Mouse (Mus musculus) lung, postnatal 14 days (tissue): ENCODE results near the gene Zfp362.
A peak's percentile ranks its signal among the peaks of the same experiment; 100 is the strongest.

Experiments used
- DNase-seq: peaks from one replicate; pipeline ENCODE4 v3.0.0; 2021

The Zfp362 gene

DNA sequence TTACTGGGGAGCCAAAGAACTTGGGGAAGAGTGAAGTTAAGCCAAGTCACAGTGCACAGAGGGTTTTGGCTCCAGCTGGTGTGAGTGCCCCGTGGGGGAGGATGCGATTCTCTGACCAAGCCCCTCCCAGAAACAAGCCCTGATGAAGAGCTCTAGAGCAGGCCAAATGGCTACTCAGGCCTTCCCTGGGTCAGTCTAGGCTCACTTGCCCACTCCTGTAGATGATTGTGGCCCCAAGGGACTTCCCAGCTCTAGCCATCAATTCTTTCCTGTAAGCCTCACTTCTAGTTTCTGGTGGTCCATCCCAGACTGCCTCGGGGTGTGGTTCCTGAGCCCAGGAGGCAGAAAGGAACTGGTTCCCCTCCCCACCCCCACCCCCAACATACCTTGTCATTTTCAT is 50.8 kb downstream of the Zfp362 start, which contains the start of gene A3galt2:
TSS of gene A3galt2 (plus strand) at position 301 of the 400 bp plus-strand sequence.
- no peak for DNase-seq

DNA sequence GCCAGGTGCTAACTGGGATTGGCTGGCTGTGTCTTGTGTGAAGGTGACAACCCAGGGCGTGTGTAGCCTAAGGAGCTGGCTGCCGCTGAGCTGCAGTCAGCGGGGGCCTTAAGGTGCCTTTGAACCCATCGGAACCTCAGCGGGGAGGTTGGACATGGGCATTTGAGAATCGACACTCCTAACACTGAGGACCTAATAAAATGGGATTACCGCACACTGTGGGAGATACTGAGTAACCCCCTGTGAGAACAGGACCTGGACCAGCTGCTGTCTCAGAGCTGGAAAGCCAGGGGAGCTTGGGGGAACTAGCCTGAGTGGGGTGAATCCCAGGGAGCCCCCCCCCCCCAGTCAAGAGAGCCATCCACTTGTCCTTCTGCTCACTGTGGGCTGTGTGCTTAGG is 52.3 kb downstream of the Zfp362 start:
- DNase-seq, result no peak

DNA sequence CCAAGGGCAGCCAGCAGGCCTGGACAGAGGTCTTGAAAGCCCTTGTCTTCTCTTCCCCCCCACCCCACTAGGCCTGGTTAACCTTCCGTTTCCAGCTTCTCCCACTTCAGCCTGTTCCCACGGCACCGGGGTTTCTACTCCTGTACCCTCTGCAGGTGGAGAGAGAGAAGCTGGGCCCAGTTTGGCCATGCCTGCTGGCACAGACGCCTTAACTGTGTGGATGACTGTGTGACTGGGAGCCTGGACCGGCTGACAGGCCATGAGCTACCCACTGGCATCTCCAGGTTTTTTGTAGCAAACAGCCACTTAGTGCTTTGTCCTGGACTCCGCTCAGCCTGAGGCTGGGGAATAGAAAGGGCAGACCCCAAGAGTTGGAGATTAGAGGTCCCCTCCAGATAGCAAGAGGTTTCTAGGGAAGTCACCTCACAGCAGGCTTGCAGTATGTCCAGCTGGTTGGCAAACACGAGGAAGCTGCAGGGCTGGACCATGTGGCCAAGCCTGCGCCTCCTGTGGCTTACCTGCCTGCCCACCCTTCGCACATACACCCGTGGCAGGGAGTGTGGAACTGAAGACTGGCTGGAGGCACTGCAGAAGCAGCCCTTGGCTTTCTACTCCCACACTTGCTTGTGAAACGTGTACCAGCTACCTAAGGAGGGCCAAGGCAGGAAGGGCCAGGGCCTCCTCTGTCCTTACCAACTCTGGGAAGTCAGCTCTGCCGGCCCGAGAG is 53.7 kb downstream of the Zfp362 start:
- DNase-seq, result no peak

DNA sequence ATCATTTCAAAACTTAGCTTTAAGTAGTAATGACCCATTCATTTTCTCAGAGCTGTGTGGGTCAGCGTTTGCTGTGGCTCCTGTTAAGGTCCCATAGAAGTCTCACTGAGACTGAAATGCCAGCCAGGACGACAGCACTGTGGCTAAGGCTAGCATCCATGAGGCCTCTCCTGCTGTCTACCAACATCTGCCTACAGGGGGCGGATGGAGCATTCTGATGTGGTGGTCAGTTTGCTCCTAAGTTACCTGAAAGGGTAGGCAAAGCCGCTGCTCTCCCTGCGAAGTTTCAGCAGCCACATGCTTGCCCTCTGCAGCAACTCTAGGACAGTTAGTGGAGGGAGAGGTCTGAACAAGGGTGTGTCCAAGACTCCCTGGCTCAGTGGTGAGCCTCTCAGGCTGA is 54.8 kb downstream of the Zfp362 start:
- no peak for DNase-seq

DNA sequence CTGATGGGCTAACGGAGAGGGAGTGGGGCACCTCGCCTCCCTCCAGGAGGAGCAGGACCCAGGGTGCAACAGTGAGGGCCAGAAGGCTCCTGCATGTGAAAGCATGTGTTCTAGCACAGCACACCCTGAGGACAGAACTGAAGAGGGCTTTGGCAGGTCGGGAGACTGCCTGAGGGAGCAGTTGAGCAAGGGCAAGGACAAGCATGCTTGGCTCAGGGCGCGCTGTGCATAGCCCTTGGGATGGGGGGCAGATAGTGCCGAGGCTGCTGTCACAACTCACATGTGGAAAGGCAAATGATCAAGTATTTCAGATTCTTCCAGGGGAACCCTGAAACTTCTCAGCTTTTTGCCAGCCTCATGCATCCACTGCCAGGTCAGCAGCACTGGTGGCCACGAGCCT is 57.5 kb downstream of the Zfp362 start:
- DNase-seq, result no peak

DNA sequence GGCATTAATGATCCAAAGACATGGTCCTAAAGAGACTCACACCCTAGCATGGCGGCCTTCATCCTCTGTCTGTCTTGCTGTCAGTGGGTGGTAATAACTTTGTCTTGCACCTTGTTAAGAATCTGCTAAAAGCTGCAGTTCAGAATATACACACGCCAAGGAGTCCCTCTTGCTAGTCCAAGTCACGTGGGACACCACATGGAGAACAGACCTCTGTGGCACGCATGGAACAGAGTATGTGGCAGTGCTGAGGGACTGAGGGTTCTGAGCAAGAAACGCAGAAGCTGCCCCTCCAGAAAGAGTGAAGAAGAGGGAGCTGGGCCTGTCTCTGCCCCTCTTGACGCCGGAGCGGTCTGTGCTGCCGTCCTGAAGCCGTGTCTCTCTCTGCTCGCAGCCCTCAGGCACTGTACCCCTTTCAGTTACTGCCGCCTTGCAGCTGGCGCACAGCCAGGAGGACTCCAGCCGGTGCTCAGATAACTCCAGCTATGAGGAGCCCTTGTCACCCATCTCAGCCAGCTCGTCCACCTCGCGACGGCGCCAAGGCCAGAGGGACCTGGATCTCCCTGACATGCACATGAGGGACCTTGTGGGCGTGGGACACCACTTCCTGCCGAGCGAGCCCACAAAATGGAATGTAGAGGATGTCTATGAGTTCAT is 58.1 kb downstream of the Zfp362 start:
- DNase-seq, result no peak

DNA sequence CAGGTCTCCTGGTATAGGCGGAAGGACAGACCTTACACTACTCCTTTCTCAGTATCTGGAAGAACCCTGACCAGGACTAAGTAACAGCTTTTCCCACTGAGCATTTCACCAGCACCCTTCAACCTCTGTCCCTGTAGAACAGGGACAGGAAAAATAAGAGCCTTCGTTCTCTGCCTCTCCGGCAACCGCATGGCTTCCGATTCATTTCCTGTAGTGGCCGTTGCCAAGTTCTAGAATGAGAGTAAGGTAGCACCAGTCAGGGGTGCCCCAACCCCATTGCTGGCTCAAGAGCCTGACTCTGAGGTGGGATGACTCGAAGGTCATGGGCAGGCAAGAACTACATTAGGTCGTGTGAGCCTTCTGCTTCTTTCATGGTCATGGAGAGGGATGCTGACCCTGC is 60.7 kb downstream of the Zfp362 start:
- no peak for DNase-seq

DNA sequence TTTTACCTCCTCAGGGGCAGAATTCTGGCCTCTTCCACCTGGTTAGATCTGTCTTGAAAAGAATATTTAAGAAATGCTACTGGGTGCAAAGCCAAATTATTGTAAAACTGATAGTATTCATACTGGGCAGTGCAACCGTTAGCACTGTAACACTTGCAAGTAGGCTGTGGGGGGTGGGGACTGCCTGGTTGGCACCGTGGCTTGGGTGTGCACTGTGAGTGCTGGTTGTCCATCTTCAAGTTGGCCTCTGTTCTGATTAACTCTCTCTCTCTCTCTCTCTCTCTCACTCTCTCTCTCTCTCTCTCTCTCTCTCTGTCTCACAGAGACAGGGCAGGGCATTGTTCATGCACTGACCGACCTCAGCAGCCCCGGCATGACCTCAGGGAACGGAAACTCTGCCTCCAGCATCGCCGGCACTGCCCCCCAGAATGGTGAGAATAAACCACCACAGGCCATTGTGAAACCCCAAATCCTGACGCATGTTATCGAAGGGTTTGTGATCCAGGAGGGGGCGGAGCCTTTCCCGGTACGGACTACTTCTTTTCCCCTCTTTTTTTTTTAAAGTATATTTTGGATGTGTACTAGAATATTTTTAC is 62.7 kb downstream of the Zfp362 start:
- no peak for DNase-seq

DNA sequence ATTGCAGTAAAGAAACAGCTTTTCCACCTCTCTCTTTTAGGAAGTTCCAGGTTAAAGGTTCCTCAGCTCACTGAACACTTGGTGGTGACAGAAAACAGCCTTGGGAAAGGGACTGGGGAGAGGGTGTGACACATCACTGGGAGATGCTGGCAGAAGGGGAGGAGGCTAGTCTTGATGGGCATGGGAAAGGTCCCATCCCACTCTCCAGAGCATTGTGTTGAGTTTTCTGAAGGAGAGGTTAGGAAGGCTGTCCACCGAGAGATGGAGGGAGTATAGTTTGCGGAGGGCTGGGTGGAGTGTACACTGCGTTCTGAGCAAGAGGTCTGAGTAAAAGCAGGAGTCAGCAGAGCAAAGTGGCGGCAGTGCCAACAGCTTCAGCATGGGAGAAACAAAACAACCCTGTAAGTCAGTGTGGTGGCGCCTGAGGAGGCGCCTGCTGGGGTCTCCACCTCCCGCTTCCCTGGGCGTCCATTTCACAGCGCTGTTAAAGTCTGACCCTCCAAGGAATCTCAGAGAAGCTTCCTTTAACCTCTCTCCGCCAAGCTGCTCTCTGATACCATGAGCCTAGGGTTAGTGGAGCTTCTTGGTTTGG is 63.4 kb downstream of the Zfp362 start:
- DNase-seq, result no peak

DNA sequence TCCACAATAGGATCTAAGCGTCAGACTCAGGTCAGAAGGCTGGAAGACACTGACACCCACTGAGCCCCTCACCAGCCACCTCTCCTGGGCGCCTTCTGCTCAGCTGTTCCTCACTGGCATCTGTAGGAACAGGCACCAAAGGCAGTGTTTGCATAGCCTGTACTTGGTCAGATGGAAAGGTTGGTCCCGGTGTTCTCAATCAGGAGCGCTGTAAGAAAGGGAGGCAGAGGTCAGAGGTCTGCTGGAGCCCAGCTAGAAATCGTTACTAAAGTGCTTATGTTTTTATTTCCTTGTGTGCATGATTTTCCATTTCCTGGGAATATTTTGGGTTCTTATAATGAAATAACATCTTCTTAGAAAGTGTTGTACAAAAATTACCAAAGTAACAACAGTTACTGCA is 63.9 kb downstream of the Zfp362 start:
- DNase-seq, result no peak

DNA sequence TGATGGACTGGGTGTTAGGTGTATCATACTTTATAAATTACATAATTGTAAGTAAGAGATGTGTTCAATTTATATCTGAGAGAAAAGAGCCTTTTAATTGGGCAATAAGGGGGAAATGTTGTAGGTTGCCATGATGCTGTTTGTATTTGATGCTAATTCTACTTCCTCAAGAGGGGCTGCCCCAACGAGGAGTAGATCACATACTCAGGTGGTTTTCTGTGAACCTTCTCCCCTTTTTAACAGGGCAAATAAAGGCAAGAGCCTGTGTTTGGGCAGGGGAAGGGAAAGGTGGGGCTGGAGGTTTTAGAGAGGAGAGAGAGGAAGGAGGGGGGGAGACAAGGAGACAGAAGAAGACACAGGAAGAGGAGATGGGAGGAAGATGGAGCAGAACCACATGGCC is 65.0 kb downstream of the Zfp362 start:
- no peak for DNase-seq

DNA sequence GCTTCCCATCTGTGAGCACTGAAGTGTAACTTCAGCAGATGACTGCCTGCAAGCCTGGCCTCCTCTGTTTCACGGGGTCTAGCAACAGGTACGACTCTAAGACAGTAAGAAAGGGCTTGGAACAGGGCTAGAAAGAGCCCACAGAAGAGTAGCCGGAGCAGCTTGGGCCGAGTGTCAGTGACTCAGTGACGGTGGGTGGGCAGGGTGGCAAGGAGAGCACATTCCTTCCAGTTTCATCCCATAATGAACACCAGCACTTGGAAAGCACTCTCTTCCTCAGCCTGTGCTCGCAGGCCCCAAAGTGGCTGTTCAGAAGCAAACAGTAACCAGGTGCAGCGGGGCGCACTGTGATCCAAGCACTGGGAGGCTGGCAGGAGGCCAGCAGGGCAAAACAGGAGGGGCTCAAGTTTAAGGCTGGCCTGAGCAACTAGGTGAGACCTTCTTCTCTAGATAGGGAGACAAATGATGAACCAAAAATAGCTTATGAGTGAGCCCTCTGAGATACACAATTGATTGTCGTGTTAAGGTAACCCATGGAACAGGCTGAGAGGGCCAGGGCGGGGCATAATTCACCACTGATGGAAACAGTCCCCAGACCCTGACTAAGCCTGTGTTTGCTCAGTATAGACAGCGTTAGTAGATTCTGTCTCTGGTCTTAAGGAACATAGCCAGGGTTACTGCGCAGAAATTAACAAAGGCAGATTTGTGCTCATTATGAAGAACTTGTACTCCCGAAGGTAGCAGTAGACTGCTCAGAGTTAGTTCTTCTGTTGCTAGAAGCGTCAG is 67.8 kb downstream of the Zfp362 start:
- DNase-seq, result no peak

DNA sequence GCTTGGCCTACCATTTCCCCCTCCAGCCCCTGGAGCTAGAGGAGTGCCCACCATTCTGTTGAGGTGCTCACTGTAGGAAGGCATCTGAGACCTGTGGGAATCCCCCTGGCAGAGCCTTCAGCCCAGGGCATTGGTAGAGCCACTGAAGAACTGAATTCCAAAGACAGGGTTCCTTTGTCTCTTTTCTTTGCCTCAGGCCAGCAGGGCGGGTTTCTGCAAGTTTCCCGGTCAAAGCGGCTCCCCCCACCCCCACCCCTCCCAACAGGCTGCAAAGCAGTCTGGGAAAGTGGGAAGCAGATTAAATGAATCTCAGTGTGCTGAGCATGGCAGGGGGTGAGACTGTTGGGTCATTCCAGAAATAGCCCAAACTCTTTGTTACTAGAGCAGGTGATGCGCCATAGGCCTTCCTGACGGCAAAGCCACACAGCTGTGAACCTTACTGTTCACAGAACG is 68.7 kb downstream of the Zfp362 start:
- DNase-seq, result no peak

DNA sequence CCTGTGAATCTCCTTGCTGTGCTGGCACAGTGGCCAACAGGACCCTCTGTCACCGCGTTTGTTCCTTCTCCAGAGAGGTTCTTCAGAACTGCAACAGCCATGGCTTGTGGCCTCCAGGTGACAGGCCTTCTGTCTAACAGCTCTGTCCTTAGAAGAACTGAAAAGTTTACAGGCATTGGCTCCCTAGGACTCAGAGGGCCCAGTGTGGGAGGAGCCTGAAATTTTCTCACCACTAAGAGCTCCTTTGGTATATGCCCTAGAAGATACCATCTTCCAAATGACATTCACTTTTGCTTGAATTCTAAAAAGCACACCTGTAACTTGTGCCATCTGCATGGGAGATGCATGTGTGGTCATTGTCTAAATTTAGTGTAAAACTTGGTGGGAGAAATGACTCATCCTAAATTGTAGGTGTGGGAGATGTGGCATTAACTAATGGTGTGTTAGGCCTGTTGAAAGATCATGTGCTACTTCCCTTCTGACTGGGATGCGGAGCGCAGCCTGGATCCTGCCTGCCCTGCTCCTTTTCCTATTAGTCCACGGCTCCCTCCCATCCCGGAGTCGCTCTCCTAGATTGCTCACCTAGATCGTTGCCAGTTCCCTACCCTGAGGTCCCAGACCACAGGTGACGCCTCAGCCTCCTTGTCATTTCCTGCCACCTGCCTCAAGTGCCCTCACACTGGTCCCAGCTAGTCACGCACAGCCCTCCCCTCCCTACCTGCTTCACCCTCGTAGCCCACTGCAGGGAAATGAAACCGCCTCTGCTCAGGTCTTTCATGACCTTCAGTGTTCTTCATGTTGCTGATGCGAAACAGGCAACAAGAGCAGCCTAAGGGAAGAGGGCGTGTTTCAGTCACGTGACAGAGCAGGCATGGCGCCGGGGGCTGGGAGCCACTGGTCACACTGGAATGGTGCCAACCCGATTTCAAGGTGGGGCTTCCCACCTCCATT is 70.8 kb downstream of the Zfp362 start:
- DNase-seq, result no peak

DNA sequence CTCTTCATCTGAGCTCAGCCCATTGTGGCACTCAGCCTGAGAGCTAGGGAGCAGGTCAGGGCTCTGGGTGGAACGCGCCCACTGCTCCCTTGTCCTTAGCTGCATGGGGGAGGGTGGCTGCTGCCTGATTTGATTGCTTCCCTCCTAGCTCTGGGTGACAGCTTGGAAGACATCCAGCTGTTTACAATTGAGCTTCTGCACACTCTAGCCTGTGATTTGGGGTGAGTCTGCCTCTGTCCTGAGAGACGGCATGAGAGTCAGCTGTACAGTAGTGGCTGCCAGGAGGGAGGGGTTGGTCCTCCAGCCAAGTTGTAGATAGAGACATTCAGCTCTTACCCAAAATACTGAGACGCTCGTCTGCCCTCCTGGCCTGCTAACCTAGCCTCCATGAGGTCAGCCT is 71.6 kb downstream of the Zfp362 start:
- DNase-seq, result peak; percentile 81

DNA sequence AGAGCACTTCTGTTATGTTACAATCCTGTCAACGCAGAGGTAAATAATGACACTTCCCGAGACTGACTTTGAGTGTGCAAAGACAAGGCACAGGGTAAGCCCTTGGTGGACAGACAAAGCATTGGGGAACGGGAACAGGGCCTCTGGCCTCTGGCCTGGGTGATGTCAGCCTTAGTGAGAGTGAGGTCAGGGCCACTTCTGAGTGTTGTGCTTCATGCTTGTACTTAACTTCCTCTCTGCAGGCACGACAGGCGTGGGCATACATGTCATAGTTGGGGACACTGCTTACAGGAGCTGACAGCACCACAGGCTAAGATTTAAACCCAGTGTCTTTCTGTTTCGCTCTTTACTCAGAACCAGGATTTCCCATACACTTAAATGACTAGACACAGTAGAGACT is 72.3 kb downstream of the Zfp362 start:
- peak; percentile 55 for DNase-seq

DNA sequence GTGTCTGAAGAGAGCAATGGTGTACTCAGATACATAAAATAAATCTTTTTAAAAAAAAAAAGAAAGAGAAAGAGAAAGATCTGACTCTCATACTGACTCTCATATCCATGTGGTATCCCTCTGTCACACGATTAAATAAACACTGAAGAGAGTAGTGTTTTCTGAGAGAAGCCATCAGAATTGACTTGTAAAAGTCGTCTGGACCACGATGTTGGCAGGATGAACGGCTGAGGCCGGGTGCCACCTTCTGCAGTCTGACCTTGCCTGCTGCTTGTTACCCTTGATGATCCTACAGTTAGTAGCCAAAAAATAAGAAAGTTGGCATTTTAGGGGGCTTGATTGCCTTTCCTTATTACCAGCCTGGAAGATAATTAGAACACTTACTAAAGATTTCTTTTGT is 73.1 kb downstream of the Zfp362 start:
- no peak for DNase-seq

DNA sequence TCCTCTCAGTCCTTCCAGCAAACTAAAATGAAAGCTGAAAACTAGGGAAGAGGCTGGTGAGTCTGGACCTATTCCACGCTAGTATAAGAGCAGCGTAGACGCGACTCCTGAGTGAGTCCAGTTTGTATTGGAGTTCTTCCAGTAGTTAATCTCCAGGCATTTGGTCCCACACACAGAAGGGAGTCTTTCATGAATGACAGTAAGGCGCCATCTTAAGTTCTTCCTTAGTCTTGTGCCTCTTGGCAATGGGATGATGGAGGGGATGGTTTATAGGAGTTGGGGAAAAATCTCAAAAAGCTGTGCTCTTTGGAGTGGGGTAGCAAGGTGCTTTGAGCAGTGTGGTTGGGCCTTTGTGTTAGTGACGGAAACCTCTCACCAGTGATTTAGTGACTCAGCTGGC is 75.6 kb downstream of the Zfp362 start:
- no peak for DNase-seq

DNA sequence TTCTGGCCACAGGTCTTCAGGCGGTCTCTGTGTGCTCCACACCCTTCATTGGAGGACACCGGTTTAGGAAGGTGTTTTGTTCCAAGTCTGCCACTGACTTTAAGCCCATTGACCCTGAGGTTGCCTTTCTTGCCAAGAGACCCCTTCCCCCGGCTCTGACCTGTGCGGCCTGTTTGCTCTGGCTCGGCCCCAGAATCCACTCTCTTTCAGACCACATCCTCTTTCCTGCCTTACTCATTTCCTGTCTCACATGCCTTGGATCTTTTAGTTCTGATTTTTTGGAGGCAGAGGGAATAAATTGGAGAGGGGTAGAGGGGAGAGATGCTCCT is 76.2 kb downstream of the Zfp362 start:
- DNase-seq, result peak; percentile 44

DNA sequence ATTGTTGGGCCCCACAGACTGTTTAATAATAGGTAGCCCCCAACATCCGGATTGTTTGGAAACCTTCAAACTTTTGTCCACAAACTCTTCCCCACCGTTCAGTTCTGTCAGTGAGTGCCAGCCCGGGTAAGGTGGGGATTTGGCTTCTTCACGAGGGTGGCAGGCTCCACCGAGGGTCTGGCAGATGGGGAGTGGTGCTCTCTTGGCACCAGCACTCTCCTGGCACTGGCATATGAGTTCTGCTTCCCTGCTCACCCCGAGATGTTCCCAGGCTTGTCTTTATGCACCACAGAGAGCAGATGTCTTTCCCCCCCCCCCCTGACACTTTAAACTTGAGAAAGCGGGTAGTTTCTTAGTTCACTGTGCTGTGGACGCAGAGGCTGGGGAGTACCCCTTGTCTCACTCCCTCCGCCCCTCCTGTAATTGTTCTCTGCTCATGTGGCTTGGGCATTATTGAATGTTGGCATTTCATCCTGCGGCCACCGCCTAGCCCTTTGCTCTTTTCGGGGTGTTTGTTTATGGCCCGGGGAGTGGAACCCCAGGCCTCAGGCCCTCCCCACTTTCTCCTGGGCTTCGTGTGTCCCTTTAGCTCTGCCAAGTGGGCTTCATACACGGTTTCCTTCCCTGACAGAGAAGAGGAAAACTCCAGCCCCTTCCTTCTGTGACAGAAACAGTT is 76.7 kb downstream of the Zfp362 start:
- DNase-seq, result peak; percentile 25

DNA sequence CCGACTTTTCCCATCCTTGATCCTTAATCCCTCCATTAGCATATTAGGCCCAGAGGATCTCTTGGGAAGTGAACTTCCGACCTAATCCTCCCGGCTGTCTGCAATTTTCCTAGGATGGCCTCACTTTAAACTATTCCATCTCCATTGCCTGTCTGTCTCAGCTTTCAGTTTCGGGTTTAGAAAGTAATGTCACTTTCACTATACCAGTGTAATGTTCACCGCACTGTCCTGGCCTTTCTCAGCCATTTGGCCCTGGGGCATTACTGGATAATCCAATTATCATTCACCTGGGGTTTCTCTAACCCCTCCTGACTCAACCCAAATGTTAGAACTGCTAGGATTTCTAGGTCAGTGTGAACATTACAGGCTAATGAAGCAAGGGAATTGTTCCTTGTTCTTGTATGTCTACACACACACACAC is 77.4 kb downstream of the Zfp362 start:
- DNase-seq, result no peak
